Mouse (Mus musculus) inflammation-experienced regulatory T-cells, adult 6 months (primary cell): ENCODE measurements around the gene Lyrm4. TPM values are rescaled to one million over a fixed set of nuclear protein-coding genes. Genes with fewer than 3 reads are reported as not detected.

Experiments used
- ATAC-seq: one replicate; pipeline ENCODE4 v1.8.0; 2017
- polyA plus RNA-seq, 3 experiments: library from polyadenylated mRNA; unstranded; fragments of 100-300 nt; shearing (Covaris generic); gene quantifications; one replicate each; pipeline ENCODE4 v1.2.1; 2017

Gene Lyrm4
- polyA plus RNA-seq, 3 experiments from 2014 or later, result 23.0 to 46.0 (median 23.9) TPM

DNA sequence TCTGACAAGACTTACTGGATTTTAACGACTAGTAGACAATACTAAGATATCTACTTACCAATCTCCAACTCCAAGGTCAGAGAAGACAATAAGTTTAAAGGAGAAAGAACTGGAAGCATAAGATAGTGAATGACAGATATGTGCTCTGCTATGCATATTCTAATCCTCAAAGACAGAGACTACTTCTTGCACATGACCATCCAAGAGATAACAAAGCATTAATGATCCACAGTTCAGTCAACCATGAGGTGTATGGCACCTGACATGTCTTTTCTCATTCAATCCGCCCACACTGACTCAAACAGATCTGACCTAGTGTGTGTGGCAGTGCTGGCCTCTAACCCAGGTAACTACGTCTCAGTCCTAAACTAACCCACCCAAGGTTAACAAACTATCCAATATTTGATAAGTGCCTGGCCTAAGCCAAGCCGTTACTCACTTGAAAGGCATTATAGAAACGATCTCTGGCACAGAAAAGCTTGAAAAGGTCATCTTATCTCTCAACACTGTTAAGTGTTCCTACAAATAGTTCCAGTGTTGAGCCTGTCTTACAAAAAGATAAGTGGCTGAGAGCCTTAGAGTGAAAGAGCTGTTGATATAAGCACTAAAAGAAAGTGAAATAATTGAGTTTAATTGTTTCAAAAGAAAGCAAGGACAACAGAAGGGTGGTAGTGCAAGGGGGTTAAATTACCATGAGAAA lies 20.5 kb downstream of the Lyrm4 start:
- ATAC-seq, result no peak

- peak; percentile 94 for ATAC-seq
These were observed 29.2 kb downstream of the Lyrm4 start for GRCm38 (mm10) chr13:36088168-36088567.

- ATAC-seq, result no peak
These were observed 29.9 kb downstream of the Lyrm4 start for GRCm38 (mm10) chr13:36087427-36087826.

- no peak for ATAC-seq
These were observed 30.5 kb downstream of the Lyrm4 start for GRCm38 (mm10) chr13:36086608-36087391.

GRCm38 (mm10) chr13:36085971-36086370 lies 31.4 kb downstream of the Lyrm4 start:
- no peak for ATAC-seq

DNA sequence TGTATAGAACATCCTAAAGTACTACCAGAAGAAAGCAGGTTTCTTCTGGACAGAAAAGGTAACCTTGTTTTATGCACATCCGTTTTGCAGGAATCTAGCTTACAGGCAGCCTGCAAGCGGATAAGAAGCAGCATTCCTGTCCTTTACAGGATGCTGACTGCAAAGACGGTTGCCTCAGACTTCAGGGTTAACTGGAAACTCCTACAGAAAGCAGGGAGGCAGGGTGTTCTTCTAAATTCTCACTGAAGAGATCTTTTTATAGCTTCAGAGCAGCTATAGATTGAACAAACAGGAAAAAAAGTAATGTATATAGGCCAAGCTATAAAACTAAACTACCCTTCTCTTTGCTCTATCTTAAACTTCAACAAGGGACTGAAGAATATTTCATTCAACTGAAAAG lies 32.6 kb downstream of the Lyrm4 start:
- no peak for ATAC-seq

DNA sequence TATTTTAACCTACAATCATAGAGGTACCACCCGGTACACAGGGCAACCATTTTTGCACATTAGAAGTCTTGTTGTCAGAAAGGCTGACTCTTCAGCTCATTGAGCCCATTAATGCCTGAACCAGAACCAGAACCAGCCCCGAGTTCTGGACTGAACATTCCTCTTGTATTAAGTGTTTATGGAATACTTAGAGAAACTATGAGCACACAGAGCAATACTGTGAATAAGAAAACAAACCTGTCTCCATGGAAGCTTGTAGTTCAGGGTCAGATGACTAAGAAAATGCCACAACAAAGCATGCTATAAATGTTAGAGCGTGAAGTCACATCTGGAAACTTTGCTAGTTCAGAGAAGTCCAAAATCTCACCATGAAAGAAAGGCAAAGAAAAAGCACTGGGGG lies 35.7 kb downstream of the Lyrm4 start:
- ATAC-seq, result no peak

DNA sequence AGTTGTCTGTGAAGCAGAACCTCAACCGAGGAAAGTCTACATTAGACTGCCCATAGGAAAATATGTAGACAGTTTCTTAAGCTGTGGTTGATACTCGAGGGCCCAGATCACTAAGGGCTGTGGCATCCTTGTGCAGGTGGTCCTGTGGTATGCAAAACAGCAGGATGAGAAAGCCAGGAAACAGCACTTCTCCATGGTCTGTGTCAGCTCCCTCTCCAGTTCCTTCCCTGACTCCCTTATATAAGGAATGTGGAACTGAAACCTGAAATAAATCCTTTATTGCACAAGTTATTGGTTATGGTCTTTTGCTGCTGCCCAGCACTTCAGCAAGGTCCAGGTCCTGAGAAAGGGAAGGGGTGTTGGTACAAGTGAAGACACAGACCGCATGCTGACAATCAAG lies 42.8 kb downstream of the Lyrm4 start:
- no peak for ATAC-seq

DNA sequence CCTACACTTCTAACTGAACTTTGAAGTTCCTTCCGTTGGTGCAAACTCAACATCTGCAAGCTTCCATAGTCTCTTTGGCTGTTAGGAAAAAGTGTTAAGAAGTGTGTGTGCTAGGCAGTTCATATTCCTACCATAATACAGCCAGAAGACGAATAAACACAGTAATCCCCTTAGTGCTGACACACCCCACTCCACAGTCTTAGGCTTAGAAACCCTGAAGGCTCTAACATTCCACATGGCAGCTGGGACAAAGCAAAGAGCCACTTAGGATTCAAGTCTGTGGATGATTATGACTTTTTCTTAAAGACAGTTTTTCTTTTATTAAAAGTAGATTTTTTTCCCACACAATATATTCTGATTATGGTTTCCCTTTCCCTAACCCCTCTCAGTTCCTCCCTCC lies 50.6 kb downstream of the Lyrm4 start:
- no peak for ATAC-seq

DNA sequence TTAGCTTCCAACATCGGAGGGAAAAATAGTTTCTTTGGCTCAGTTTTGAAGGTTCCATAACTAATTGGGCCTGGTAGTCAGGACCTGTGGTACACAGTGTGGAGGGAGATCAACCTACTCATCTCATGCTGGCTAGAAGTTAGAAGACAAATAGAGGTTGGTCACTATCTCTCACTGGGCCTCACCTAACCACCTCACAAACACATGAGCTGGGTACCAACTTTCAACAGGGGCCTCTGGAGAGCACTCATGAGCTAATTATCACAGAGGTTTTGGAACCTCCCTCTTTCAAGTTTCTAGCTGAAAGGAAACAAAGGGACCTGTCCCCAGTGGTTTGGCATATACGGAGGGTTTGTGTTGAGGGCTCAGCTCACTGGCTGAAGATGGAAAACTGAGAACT lies 59.8 kb downstream of the Lyrm4 start:
- no peak for ATAC-seq

- ATAC-seq, result no peak
These were observed 60.4 kb downstream of the Lyrm4 start for GRCm38 (mm10) chr13:36056925-36057324.

DNA sequence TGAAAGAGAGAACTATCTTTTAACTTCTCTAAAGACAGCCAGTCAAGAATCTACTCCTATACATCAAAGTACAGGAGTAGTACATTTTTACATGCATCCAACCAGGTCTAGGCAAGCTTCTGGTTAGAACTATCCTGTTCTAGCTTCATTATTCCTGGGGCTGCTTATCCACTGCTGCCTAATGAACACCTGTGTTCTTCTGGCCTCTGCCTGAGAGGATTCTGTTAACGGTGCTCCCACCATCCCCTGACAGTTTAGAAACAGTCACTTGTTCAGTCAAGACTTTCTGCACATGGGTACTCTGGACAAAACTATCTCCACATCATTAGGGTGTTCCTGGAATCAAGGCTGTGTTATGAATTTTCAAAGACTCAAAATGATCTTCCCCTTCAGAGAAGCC lies 60.8 kb downstream of the Lyrm4 start:
- no peak for ATAC-seq

- ATAC-seq, result no peak
These were observed 81.8 kb downstream of the Lyrm4 start for GRCm38 (mm10) chr13:36035528-36035927.

GRCm38 (mm10) chr13:36031959-36032358 lies 85.4 kb downstream of the Lyrm4 start:
- ATAC-seq, result no peak

DNA sequence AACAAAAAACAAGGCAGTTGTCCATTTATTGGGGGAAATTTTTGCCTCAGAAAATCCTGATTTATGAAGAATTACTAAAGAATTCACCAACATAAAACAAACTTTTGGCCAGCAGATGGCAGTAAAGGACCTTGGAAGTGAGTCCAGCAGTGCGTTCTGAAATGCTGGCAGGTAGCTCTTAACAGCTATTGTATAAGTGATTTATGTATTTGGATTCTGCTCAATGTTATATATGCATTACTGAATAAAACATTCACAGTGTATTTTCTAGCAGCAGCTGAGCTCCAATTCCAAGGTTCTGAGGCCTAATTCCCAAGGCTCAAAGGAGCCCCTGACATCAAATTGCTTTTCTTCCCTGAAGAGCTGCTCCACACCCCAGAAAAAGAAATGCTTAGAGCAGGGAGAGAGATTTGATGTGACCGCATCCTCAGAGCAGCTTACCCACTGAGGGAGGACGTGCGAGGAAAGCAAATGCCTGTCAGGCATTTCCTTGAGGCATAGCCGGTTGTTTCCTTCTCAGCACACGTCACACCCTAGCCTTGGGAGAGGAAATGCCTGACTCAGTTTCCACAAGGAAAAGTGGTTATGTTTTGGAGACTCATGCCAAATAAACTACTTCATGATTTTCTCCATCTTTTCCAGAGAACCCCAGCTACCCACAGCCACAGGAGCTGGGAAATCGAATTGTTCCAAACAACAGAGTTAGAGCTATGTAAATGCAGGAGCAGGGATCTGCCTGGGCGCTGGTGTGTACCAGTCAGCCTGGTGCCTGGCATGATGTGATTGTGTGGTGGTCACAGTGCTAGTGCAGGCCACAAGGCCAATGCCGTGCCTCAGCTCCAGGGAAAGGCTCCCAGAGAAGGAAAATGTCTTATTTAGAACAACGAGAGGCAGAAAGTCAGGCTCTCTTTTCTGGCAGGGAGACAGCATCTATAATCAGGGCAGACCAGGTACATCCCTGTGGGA lies 97.7 kb downstream of the Lyrm4 start:
- ATAC-seq, result peak; percentile 35

GRCm38 (mm10) chr13:36018017-36018416 lies 99.3 kb downstream of the Lyrm4 start:
- ATAC-seq, result no peak

GRCm38 (mm10) chr13:36015636-36016035 lies 101.7 kb downstream of the Lyrm4 start:
- ATAC-seq, result no peak

GRCm38 (mm10) chr13:36009981-36010380 lies 107.3 kb downstream of the Lyrm4 start:
- ATAC-seq, result no peak

- ATAC-seq, result no peak
These were observed 116.5 kb downstream of the Lyrm4 start for GRCm38 (mm10) chr13:36000798-36001197.

DNA sequence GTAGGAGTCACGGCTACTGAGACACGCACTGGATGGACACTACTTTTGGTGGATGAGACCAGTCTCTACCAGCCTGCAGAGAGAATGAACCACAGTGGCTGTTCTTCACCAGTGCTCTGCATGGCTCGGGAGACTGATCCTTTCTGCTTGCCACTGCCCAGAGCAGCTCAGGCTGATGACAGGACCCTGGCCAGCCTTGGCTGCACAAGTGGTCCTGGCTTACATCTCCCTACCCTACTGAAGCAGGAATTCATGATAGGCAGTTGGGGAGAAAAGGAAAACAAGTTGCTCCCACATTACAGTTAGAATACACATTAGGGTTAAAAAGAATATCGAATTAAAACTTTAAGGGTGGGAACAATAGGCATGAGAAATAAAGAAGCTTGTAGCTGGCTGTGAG lies 119.7 kb downstream of the Lyrm4 start:
- no peak for ATAC-seq

DNA sequence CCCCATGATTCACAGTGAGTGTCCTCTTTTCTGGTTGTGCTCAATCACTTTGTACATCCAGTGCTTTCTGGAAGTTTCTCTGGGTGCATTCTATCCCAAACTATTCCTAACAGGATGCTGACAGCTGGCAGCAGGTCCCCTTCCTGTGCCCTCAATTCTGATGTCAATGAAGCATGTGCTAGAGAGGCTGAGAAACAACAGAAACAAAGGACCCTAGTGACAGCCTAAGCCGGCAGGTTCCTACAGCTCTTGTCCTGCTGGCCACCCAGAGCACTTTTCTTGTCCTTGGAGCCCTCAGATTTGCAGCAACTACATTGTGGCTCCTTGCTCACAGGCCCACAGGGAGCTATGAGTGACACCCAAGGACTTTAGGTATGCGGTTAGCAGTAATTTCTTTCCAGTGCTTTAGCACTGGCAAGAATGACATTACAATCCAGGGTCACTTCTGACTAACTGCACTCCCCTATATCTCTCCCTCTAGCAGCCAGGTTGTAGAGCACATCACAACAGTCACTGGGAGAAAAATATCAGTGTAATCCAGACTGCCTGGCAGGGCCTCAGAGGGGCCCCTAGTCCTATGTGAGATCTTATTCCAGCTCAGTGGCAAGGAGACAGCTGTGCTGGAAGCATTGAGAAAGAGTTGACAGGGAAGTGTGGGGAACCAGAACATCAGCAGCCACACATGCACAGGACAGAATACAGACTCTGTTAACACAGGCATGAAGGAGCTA lies 121.5 kb downstream of the Lyrm4 start:
- ATAC-seq, result no peak

DNA sequence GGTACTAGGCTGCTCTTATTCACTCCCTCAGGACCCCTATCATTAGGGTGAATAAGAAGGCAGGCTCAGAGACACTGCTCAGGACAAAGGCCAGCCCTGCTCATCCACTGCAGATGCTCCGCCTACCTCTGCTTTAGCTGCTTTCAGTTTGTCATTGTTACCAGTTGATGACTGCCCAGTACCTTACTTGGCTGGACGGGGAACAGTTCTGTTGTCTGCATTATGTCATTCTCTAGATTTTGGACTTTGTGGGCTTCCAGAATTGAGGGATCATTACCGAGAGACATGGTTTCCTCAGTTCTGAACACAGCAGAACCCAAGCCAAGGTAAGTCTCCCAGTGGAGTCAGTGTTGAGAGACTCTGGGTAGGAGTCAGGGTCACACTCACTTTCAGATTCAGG lies 122.1 kb downstream of the Lyrm4 start:
- ATAC-seq, result no peak
